Mouse (Mus musculus) forebrain, embryonic 16.5 days (tissue): Measurements from ENCODE around the gene Eef1akmt1. TPM values are rescaled to one million over a fixed set of nuclear protein-coding genes. Genes with fewer than 3 reads are reported as not detected.

ENCODE experiments used
- ATAC-seq: fragments of 200-750 bp; cut with Nextera tagmentation; 2 replicates; pipeline ENCODE4 v1.8.0; 2017; ENCODE audit warnings: mild to moderate bottlenecking, moderate library complexity
- H3K27ac ChIP-seq: fragments of 300-500 bp; sonication (generic); 2 replicates; pipeline ENCODE4 v1.5.1; 2014; ENCODE audit warnings: low read length, control low read depth
- H3K27me3 ChIP-seq: fragments of 300-500 bp; sonication (generic); replicated peaks from 2 replicates; pipeline ENCODE4 v1.6.1; 2014; ENCODE audit warnings: low read length; ENCODE audit not compliant: control insufficient read depth, insufficient read depth
- H3K36me3 ChIP-seq: fragments of 300-500 bp; sonication (generic); 2 replicates; pipeline ENCODE4 v1.6.1; 2014; ENCODE audit not compliant: control insufficient read depth, insufficient read depth
- H3K4me1 ChIP-seq: fragments of 300-500 bp; sonication (generic); replicated peaks from 2 replicates; pipeline ENCODE4 v1.6.1; 2014; ENCODE audit warnings: low read length; ENCODE audit not compliant: control insufficient read depth, insufficient read depth
- H3K4me2 ChIP-seq: fragments of 300-500 bp; sonication (generic); 2 replicates; pipeline ENCODE4 v1.6.1; 2014; ENCODE audit warnings: mild to moderate bottlenecking, low read length, control low read depth
- H3K4me3 ChIP-seq: fragments of 300-500 bp; sonication (generic); replicated peaks from 2 replicates; pipeline ENCODE4 v1.5.1; 2014; ENCODE audit warnings: mild to moderate bottlenecking, low read length, control low read depth
- H3K9ac ChIP-seq: fragments of 300-500 bp; sonication (generic); replicated peaks from 2 replicates; pipeline ENCODE4 v1.6.1; 2014; ENCODE audit warnings: low read depth, low read length, control low read depth
- H3K9me3 ChIP-seq: fragments of 300-500 bp; sonication (generic); 2 replicates; pipeline ENCODE4 v1.6.1; 2016; ENCODE audit warnings: low read length; ENCODE audit not compliant: control insufficient read depth
- WGBS: fragments of 180-500 bp; shearing (Covaris S2); extraction: QIAGEN DNeasy Blood & Tissue Kit; methylation state at CpG from one replicate; pipeline ENCODE4 v1.1.7; 2014; 5-methylcytosine and 5-hydroxymethylcytosine counted together
- polyA plus RNA-seq: library from polyadenylated mRNA; unstranded; fragments of >200 nt; fragmentation: Nextera tagmentation; extraction: Ambion mirVana; gene quantifications from 2 replicates; pipeline ENCODE4 v1.2.1, GENCODE M21; 2015

The Eef1akmt1 gene
- polyA plus RNA-seq, 1 experiment from 2014 or later, result 103 TPM

DNA sequence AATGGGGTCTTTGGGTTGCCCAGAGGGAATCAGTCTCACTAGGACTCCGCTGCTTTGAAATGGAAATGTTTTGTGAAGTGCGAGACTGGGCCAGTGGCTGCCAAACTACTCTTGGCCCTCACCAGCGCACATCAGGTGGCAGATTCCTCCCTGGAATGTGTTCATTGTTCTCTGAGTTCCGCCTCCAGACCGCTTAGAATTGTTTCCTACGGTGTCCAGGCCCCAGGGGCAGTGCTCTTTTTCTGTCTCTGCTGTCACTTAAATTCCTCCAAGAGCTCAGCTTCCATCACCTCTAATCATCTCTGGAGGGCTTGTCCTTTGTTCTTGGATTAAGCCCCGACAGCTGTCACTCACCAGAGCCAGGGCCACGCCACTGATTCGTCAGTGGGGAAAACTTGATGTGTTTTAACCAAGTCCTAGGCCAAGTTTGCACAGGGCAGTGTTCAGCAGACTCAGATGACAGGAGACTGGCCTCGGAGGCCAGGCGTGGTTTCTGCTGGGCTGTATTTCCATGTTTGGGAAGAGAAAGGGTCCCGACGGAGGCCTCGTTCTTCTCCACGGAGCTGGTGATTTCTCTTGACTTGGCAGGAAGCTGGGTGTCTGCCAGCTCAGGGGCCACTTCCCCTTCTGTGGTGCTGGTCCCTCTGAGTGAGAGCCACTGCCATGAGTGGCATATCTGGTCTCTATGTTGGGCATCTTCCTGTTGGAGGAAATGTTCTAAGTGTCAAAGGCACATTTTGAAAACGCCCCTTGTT lies 34.0 kb downstream of the Eef1akmt1 start:
- Histone ChIP-seq H3K27ac (0 out of 2 replicates have a peak overlapping the region, but pooled peaks have one; percentile 24), H3K9ac (no peak overlapping the region), H3K4me2 (peak overlapping the region; percentile 21; the same call in 1 of the 2 replicates), H3K27me3 (peaks cover 2% of the 10 kb centered on the region; the same call in 1 of the 2 replicates), H3K4me3 (no peak overlapping the region), H3K4me1 (peaks cover 34% of the 10 kb centered on the region), H3K9me3 (no peaks in the 10 kb centered on the region), H3K36me3 (peaks cover 2% of the 10 kb centered on the region; the same call in 1 of the 2 replicates)
- peak; percentile 53 for ATAC-seq
- 6% methylated on average over 16 of the region's 16 CpGs for WGBS

DNA sequence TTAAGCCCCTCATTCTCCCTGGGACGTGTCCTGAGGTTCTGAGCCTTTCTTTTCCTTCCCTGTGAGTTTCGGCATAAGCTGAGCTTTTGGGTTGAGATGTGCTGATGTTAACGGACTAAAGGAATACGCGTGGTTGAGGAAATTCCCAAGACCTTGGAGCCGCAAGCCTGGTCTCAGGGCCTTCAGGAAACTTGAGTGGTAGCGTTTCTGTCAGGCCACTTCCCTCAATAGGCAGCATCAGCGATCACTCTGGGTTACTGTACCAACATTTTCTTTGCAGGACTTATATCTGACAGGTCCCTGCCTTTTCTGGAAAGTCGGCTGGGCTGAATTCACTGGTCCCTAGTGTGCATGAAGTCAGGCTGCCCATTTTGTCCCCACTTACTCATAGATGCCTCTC lies 34.6 kb downstream of the Eef1akmt1 start:
- H3K9me3 ChIP-seq, result no peaks in the 10 kb centered on the region
- no peak overlapping the region for H3K4me2 ChIP-seq
- no peak overlapping the region for H3K4me3 ChIP-seq
- H3K27me3 ChIP-seq, result peaks cover under 1% of the 10 kb centered on the region; the same call in 1 of the 2 replicates
- H3K9ac ChIP-seq, result no peak overlapping the region
- H3K4me1 ChIP-seq, result peaks cover 32% of the 10 kb centered on the region
- ATAC-seq, result no peak
- WGBS, result 31% methylated on average over 9 of the region's 9 CpGs
- no peak overlapping the region for H3K27ac ChIP-seq
- H3K36me3 ChIP-seq, result no peaks in the 10 kb centered on the region; the same call in 1 of the 2 replicates

DNA sequence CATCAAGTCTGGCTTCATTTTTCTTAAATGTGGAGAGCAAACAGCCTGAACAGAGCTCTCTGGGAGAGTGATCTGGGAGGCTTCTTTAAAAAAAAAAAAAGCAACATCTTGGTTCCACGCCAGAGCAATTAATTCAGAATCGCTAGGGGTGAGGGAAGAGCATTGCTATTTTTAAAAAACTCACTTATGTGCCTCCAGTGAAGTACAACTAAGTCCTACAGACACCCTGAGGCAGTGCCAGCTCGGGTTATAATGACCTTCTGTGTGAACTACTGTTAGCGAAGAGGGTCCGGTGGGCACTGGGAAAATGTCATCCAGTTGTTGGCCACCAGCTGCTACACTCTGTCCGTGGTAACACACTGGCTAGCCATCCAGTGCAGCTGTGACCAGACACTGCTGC lies 35.8 kb downstream of the Eef1akmt1 start:
- no peaks in the 10 kb centered on the region for H3K9me3 ChIP-seq
- WGBS, result 21% methylated on average over 6 of the region's 6 CpGs
- no peak overlapping the region for H3K27ac ChIP-seq
- peaks cover 32% of the 10 kb centered on the region for H3K4me1 ChIP-seq
- ATAC-seq, result peak; percentile 46; the same call in 1 of the 2 replicates
- H3K4me2 ChIP-seq, result no peak overlapping the region
- H3K9ac ChIP-seq, result no peak overlapping the region
- no peaks in the 10 kb centered on the region; the same call in 1 of the 2 replicates for H3K36me3 ChIP-seq
- no peaks in the 10 kb centered on the region; the same call in 1 of the 2 replicates for H3K27me3 ChIP-seq
- H3K4me3 ChIP-seq, result no peak overlapping the region

DNA sequence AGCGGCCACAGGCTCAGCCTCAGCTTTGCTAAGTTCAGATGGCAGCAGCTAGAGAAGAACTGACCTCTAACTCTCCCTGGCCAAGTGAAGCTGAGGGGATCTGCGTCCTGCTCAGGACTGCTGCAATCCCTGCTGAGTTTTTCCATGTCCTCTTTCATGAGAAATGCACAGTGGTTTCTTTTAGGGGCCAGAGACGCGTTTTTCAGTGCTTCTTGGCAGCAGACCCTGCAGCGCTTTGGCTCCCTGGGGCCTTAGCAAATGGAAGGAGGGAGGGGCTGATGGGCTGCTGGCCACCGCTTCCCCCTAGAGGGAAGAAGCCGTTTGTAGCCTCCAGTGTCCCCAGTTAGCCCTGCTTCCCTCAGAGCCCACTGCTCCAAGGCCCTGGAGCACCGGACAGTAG lies 36.5 kb downstream of the Eef1akmt1 start:
- H3K4me1 ChIP-seq, result peaks cover 32% of the 10 kb centered on the region
- WGBS, result 12% methylated on average over 8 of the region's 8 CpGs
- H3K27me3 ChIP-seq, result no peaks in the 10 kb centered on the region
- H3K4me3 ChIP-seq, result no peak overlapping the region
- H3K36me3 ChIP-seq, result no peaks in the 10 kb centered on the region; the same call in 1 of the 2 replicates
- H3K9me3 ChIP-seq, result no peaks in the 10 kb centered on the region
- peak overlapping the region; percentile 37 for H3K27ac ChIP-seq
- ATAC-seq, result peak; percentile 31; the same call in 1 of the 2 replicates
- H3K9ac ChIP-seq, result 0 out of 2 replicates have a peak overlapping the region, but pooled peaks have one; percentile 17
- H3K4me2 ChIP-seq, result peak overlapping the region; percentile 11; the same call in 1 of the 2 replicates

DNA sequence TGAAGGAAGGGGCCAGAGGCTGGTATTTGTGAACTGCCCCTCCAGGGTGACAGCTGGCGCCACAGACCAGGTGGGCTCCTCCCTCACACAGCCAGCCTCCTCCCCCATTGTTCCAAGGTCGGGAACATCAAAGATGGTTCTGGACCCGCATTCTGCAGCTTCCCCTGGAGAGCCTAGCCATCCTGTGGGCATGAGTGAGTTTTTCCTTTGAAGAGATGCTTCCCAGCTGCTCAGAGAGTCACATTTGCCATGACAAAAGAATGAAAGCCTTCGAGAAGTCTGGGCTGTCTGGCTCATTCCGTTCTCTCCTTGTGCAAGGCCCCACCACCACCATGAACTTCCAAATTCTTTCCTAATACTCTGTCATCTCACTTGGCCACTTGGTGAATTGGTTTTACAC lies 37.1 kb downstream of the Eef1akmt1 start:
- Histone ChIP-seq H3K4me3 (no peak overlapping the region), H3K9ac (no peak overlapping the region), H3K27ac (peak overlapping the region; percentile 37; the same call in 1 of the 2 replicates), H3K36me3 (no peaks in the 10 kb centered on the region; the same call in 1 of the 2 replicates), H3K4me1 (peaks cover 32% of the 10 kb centered on the region), H3K27me3 (no peaks in the 10 kb centered on the region), H3K4me2 (no peak overlapping the region), H3K9me3 (no peaks in the 10 kb centered on the region)
- ATAC-seq, result no peak
- WGBS, result 17% methylated on average over 5 of the region's 5 CpGs

DNA sequence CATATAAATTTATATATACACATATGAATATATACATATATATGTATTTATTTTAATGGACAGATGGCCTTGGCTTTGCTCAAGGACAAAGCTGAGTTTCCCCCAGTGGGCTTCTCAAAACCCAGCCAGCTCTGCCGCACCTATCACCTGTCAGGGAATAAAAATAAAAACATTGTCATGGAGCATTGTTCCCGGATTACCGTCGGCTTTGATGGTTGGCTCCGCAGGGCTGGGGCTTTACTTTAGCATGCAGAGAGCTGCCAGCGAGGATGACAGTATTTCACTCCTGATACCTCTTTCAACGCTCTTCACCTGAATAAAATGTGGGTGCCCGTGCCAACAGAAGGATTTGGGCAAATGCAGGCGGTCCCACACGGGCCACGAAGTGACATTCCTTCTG lies 37.6 kb downstream of the Eef1akmt1 start:
- WGBS, result 18% methylated on average over 11 of the region's 11 CpGs
- Histone ChIP-seq H3K4me2 (no peak overlapping the region), H3K9me3 (no peaks in the 10 kb centered on the region), H3K4me1 (peaks cover 32% of the 10 kb centered on the region), H3K4me3 (no peak overlapping the region), H3K36me3 (no peaks in the 10 kb centered on the region), H3K27ac (no peak overlapping the region), H3K27me3 (no peaks in the 10 kb centered on the region), H3K9ac (no peak overlapping the region)
- no peak for ATAC-seq

DNA sequence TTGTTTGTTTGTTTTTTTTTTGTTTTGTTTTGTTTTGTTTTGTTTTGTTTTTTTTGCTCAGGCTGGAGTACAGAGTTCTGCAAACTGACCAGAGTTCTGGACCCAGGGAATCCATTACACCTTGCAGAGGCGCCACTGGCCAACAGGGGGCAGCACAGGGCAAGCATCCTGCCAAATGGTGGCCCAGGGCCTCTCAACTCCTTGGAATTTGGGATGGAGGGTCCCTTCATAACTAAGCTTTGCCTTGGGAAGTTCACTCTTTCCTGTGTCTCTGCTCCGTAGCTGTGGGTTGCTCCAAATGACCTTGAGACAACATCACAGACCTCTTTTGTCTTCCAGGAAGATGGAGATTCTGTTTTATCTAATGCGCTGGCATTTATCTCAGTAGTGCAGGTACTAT lies 38.2 kb downstream of the Eef1akmt1 start:
- Histone ChIP-seq H3K4me3 (no peak overlapping the region), H3K27ac (no peak overlapping the region), H3K9me3 (no peaks in the 10 kb centered on the region), H3K4me1 (peaks cover 32% of the 10 kb centered on the region), H3K36me3 (no peaks in the 10 kb centered on the region), H3K4me2 (no peak overlapping the region), H3K27me3 (no peaks in the 10 kb centered on the region), H3K9ac (no peak overlapping the region)
- ATAC-seq, result no peak
- 42% methylated on average over 3 of the region's 3 CpGs for WGBS

DNA sequence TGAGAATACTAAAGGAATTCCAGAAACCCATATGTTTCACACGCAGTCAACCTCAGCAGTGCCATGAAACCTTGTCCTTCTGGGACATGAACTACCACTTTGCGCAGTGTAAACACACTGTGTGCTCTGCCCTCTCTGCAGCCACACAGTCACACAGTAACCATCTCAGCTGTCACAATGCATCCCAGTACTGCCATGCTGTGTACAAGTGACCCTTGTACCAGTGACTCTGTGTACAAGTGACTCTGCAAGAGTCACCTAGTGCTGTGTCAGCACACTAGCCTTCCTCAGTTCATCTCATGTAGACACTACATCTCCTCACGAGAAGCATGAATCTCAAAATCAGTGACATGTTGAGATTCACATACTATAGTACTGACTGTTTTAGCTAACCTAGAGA lies 38.8 kb downstream of the Eef1akmt1 start:
- no peak overlapping the region for H3K27ac ChIP-seq
- no peak overlapping the region for H3K4me3 ChIP-seq
- no peaks in the 10 kb centered on the region for H3K27me3 ChIP-seq
- H3K4me1 ChIP-seq, result peaks cover 29% of the 10 kb centered on the region
- no peak overlapping the region for H3K4me2 ChIP-seq
- no peak for ATAC-seq
- H3K36me3 ChIP-seq, result no peaks in the 10 kb centered on the region
- no peaks in the 10 kb centered on the region for H3K9me3 ChIP-seq
- 90% methylated on average over 3 of the region's 3 CpGs for WGBS
- no peak overlapping the region for H3K9ac ChIP-seq

DNA sequence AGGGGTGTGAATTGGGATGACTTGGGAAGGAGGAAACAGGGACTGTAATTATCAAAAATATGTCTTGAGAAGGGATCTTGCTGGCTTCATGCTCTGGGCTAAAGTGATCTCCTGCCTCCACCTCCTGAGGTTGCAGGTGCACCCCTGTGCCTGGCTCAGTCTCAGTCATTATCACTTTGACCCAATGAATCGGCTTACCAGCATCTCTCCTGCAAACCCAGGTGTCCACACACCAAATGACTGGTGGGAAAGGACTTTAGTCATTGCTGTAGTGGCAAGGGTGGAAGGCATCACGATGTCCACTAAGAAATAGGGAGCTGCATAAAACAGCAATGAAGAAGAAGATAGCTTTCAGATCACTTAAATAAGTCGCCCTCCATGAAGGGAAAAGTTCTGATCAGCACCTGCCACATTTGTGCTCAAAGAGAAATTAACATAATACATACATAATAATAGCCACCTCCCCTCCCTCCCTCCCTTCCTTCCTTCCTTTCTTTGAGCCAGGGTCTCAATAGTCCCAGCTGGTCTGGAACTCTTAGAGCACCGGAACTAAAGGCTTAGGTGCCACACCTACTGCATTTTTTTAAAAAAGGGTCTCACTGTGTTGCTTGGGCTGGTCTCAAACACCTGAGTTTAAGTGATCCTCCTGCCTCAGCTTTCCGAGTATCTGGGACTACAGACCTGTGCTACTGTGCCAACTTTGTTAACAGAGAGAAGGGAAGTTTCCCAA lies 41.5 kb downstream of the Eef1akmt1 start:
- Histone ChIP-seq H3K36me3 (no peaks in the 10 kb centered on the region), H3K27me3 (no peaks in the 10 kb centered on the region), H3K27ac (no peak overlapping the region), H3K4me3 (no peak overlapping the region), H3K4me2 (no peak overlapping the region), H3K4me1 (peaks cover 13% of the 10 kb centered on the region), H3K9ac (no peak overlapping the region), H3K9me3 (no peaks in the 10 kb centered on the region)
- ATAC-seq, result no peak
- 69% methylated on average over 5 of the region's 5 CpGs for WGBS
